Comparison of ENCODE assay signal across 22 mouse cellular contexts in the genomic region with DNA sequence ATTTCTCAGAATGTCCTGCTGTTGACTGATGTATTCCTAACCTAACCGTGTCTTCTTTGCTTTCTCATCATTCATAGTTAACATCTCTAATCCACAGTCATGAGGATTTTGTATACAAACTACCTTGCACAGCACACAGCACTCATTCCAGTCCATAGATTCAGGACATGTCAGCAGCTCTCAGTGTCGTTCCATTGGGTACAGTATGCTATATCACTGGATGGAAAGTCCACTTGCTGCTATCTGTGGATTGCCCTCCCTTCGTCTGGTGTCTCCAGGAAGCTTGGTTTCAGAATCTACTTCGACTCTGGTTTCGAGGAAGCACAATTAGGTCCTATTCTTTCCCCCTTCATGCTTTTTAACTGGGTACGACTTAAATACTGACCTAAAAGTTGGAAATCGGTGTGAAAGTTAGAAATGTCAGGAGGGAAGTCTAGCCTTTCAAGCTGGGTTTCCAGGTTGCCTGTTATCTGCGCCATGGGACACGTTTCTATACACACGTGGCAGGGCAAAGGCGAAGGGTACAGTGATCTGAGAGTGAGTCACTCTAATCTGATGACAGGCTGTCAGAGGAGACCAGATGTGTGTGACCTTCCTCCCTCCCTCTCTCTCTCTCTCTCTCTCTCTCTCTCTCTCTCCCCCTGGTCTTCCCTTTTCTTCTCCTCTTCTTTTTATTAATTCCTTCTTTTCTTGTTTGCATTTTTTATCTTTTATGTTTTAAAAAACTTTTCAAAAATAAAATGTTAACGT. TPM values are rescaled to one million over a fixed set of nuclear protein-coding genes. Genes with fewer than 3 reads are reported as not detected.
DNase-seq lines count a peak whose midpoint lies in the region; ATAC-seq and TF ChIP-seq lines count a peak whose summit lies in the region.
"Had no signal": no experiment of that assay in that cellular context is flagged by ENCODE, and none has a peak within 500 bp of the region (broad histone marks: within the 10 kb centered on the region; RNA-seq: fewer than 3 reads in every experiment).

No protein-coding gene starts in this region.

- TF ChIP-seq CTCF in small intestine, adult 2 months (IDR thresholded peaks at IDR 0.05; ENCODE audit: extremely low read depth, insufficient read length, insufficient replicate concordance, low read depth, low read length): no peak

- no peak for TF ChIP-seq POLR2A in small intestine, adult 2 months (IDR thresholded peaks at IDR 0.05; ENCODE audit: low read depth, low read length)

- no peak overlapping the region for H3K4me2 ChIP-seq in heart, embryonic 14.5 days (ENCODE audit: low read length)
- H3K4me2 ChIP-seq: hindbrain, embryonic 13.5 days; limb, embryonic 15.5 days; midbrain, embryonic 15.5 days had no signal

- no peak overlapping the region for H3K4me3 ChIP-seq in heart, embryonic 14.5 days (ENCODE audit: control insufficient read depth in 1 of 2, insufficient read depth in 1 of 2, low read depth in 1 of 2, low read length in 2 of 2)
- H3K4me3 ChIP-seq in small intestine, adult 2 months (ENCODE audit: low read depth, low read length): no peak overlapping the region
- H3K4me3 ChIP-seq: embryonic facial prominence, embryonic 10.5 days; gastrocnemius, adult 2 months; hindbrain, embryonic 13.5 days; limb, embryonic 15.5 days; megakaryocyte, embryonic 14.5 days; midbrain, embryonic 15.5 days; myocyte had no signal

- peaks cover 2 to 10% of the 10 kb centered on the region in 2 experiments; a peak in 2 of 4 replicates for H3K4me1 ChIP-seq in heart, embryonic 14.5 days (ENCODE audit: control insufficient read depth in 2 of 2, insufficient read depth in 2 of 2, low read length in 2 of 2)
- H3K4me1 ChIP-seq in small intestine, adult 2 months (ENCODE audit: control insufficient read depth, insufficient read depth, insufficient read length, low read length): peaks cover 13% of the 10 kb centered on the region
- H3K4me1 ChIP-seq: embryonic facial prominence, embryonic 10.5 days; hindbrain, embryonic 13.5 days; limb, embryonic 15.5 days; midbrain, embryonic 15.5 days had no signal

- no peak overlapping the region for H3K9ac ChIP-seq in heart, embryonic 14.5 days (ENCODE audit: low read length)
- H3K9ac ChIP-seq: hindbrain, embryonic 13.5 days; limb, embryonic 15.5 days; midbrain, embryonic 15.5 days had no signal

- H3K9me3 ChIP-seq in heart, embryonic 14.5 days (ENCODE audit: control insufficient read depth, low read length): no peaks in the 10 kb centered on the region
- H3K9me3 ChIP-seq: embryonic facial prominence, embryonic 10.5 days; limb, embryonic 15.5 days; midbrain, embryonic 15.5 days had no signal

- WGBS in heart, embryonic 14.5 days: 48% methylated on average over 12 of the region's 12 CpGs
- 45% methylated on average over 12 of the region's 12 CpGs for WGBS in small intestine, adult 2 months

- 0 out of 4 replicates have a peak overlapping the region, but pooled peaks have one; percentile 28 to 39 for H3K27ac ChIP-seq in heart, embryonic 14.5 days (replicated peaks in 1 of 2; ENCODE audit: control insufficient read depth in 1 of 2, insufficient read depth in 1 of 2, low read depth in 2 of 2, low read length in 2 of 2)
- peak overlapping the region; percentile 96 for H3K27ac ChIP-seq in small intestine, adult 2 months (ENCODE audit: insufficient read depth, low read depth, low read length)
- H3K27ac ChIP-seq: embryonic facial prominence, embryonic 10.5 days; gastrocnemius, adult 2 months; hindbrain, embryonic 13.5 days; kidney, postnatal 0 days; limb, embryonic 15.5 days; midbrain, embryonic 15.5 days had no signal

- no peaks in the 10 kb centered on the region for H3K27me3 ChIP-seq in heart, embryonic 14.5 days (ENCODE audit: control insufficient read depth, insufficient read depth, low read length)
- no peaks in the 10 kb centered on the region for H3K27me3 ChIP-seq in small intestine, adult 2 months (ENCODE audit: control insufficient read depth, insufficient read depth, low read length)
- H3K27me3 ChIP-seq: hindbrain, embryonic 13.5 days; limb, embryonic 15.5 days; megakaryocyte, embryonic 14.5 days; midbrain, embryonic 15.5 days had no signal

- DNase-seq in adrenal gland, adult (ENCODE audit: inconsistent age in 2 of 2, low spot score in 1 of 2): peak; percentile 65 to 84
- DNase-seq in adrenal gland, postnatal 4 days (ENCODE audit: low spot score in 2 of 2): no peak
- no peak for DNase-seq in heart, postnatal 25 days (ENCODE audit: low spot score)
- peak; percentile 39 for DNase-seq in adrenal gland, postnatal 25 days
- no peak for DNase-seq in layer of hippocampus, postnatal 36 days
- DNase-seq in lung, postnatal 4 days: no peak
- DNase-seq: cerebellum, adult 8-10 months; gastrocnemius, adult 2 months; lung, postnatal 10 days; spleen, adult 18-20 months; thymus, adult 18-20 months; thymus, postnatal 4 days had no signal

- intact Hi-C loops in heart, postnatal 25 days (cut with DNase I): no loop called here

- H3K36me3 ChIP-seq in heart, embryonic 14.5 days (ENCODE audit: control insufficient read depth, insufficient read depth, low read length): peaks cover 78% of the 10 kb centered on the region
- H3K36me3 ChIP-seq in small intestine, adult 2 months (ENCODE audit: control insufficient read depth, insufficient read depth, low read length): peaks cover 40% of the 10 kb centered on the region
- H3K36me3 ChIP-seq: midbrain, embryonic 15.5 days had no signal

- ATAC-seq in heart, embryonic 14.5 days (ENCODE audit: insufficient number of reproducible peaks, insufficient read depth, low FRiP score, low read depth): no peak
- ATAC-seq: inflammation-experienced regulatory T-cells, adult 6 months; midbrain, embryonic 15.5 days had no signal

RNA-seq across cellular contexts. Expression of gene Sec24d, which starts 15.8 kb away (rescaled TPM):
- 10 to 100 TPM; 95.2 to 97.8 TPM for total RNA-seq in adrenal gland, postnatal 4 days (2021)
- 70.8 and 72.8 TPM in 2 replicates for polyA plus RNA-seq in heart, embryonic 14.5 days (2014; fragmentation: Nextera tagmentation; extraction: Ambion mirVana)
- total RNA-seq in heart, postnatal 25 days (2021): 10 to 100 TPM; 41.4 to 41.8 TPM
- 140 and 169 TPM in 2 replicates for total RNA-seq in adrenal gland, postnatal 25 days (2021)
- polyA plus RNA-seq in small intestine, adult 2 months (2012; rRNA removed): 129 and 227 TPM in 2 replicates
- total RNA-seq in layer of hippocampus, postnatal 36 days (2021): 10 to 100 TPM; 20.2 to 28.3 TPM

RNA-seq across cellular contexts. Expression of gene Synpo2, which starts 47.1 kb away (rescaled TPM):
- total RNA-seq in adrenal gland, postnatal 4 days (2021): 1 to 10 TPM; 9.0 to 9.9 TPM
- 14.4 and 15.0 TPM in 2 replicates for polyA plus RNA-seq in heart, embryonic 14.5 days (2014; fragmentation: Nextera tagmentation; extraction: Ambion mirVana)
- 10 to 100 TPM; 75.9 to 80.6 TPM for total RNA-seq in heart, postnatal 25 days (2021)
- total RNA-seq in adrenal gland, postnatal 25 days (2021): 12.9 and 13.0 TPM in 2 replicates
- 7.6 and 7.9 TPM in 2 replicates for polyA plus RNA-seq in small intestine, adult 2 months (2012; rRNA removed)
- 1 to 10 TPM; 3.8 TPM for total RNA-seq in layer of hippocampus, postnatal 36 days (2021)
- polyA plus RNA-seq: inflammation-experienced regulatory T-cells, adult 6 months had no signal

Comparison
In these comparisons a context has a peak if more than half of its experiments do, and no peak if none do; other contexts are left out.
1. DNase-seq: peak in adrenal gland, adult (2 of 2) and adrenal gland, postnatal 25 days (single experiment); none in adrenal gland, postnatal 4 days (0 of 2), heart, postnatal 25 days (single experiment), layer of hippocampus, postnatal 36 days (0 of 2) and lung, postnatal 4 days (0 of 2).